Mouse (Mus musculus): Measurements from ENCODE around the gene Zkscan14.
"Not testable (repeated sequence)": the region's sequence is repeated elsewhere in the genome, so short reads cannot be mapped to it uniquely, and the experiment has no call there.

The Zkscan14 gene

DNA sequence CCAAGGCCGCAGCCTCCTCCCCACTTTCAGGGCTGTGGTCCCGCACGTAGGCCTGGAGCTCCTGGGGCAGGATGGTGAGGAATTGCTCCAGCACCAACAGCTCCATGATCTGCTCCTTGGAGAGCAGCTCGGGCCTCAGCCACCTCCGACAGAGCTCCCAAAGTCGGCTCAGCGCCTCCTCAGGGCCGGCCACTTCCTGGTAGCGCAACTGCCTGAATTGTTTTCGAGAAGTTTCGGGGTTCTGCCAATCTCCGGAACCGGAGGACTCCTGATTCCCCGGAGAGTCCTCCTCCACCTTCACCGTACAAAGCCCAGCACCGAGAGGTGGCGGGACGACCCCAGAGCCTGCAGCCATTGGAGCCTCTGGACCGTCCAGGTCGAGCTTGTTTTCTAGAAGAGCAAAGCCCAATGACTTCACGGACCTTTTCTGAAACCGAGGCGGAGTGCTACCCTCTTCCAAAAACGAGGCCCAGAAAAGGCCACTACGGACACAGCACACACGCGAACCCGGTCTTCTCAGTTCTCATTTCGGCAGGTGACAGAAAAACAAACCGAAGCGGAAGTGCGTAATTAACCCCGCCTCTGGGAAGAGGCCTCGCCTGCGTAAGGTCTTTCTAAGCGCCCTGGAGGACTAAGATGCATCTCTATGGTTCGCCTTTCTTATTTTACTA is at the start of gene Zkscan14:
Gene Zkscan14 (minus strand): TSS at position 548 of the 671 bp plus-strand sequence.
- DNase-seq (ENCODE audit: extremely low read depth, insufficient read length, low spot score), result peak; percentile 54

DNA sequence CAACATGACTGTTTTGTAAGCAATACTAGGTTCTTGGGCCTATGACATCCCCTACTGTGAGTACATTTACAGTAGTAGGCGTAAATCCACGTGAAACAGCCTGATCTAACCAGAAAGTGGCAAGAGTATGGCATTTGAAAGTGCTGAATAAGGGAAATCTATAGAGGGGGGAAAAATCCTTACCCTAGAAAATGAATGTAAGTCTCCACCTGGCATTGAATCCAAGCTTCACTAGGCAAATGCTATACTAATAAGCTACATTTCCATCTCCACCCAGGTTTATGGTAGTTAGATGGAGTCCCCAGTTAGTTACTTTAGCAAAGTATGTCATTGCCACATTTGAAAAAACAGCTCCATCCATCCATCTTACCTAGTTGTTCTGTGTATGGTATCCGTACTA is 47.9 kb upstream of the Zkscan14 start:
- no peak for DNase-seq (ENCODE audit: extremely low read depth, insufficient read length, low spot score)

DNA sequence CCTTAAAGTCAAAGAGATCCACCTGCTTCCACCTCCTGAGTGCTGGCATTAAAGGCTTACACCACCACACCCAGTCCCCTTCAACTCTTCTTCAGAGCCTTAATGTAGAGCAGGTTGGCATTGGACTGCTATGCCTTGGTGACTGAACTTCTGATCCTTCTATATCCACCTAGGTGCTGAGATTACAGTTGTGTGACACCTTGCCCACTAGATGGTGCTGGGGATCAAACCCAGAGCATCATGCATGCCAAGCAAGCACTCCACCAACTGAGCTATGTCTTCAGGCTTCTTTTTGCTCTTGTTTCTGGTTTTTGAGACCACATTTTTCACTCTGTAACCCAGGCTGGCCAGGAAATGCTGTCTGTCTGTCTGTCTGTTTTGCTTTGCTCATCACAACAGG is 33.0 kb upstream of the Zkscan14 start:
- DNase-seq (ENCODE audit: extremely low read depth, insufficient read length, low spot score), result no peak

DNA sequence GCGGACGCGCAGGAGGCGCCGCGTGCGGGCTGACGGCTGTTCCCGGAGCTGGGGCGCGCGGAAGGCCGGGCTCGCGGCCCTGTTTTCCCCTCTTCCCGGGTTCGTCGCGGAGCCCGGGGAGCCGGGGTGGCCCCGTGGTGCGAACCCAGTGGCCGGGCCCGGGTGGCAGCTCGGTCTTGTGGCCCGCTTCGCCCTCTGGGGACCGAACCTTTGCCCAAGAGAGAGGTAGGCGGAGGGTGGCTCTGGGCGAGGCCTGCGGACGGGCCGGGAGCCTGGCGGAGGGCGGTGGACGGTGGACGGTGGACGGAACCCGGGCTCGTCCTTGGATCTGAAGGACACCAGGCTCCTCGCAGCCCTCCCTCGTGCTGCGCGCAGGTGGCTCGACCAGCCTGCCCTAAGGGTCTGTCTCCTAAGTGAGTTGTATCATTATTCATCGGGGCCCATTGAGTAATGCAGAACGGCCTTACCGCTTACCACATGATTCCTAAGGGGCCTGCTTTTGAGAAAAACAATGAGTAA is 30.3 kb upstream of the Zkscan14 start:
- DNase-seq (ENCODE audit: extremely low read depth, insufficient read length, low spot score), result no peak

DNA sequence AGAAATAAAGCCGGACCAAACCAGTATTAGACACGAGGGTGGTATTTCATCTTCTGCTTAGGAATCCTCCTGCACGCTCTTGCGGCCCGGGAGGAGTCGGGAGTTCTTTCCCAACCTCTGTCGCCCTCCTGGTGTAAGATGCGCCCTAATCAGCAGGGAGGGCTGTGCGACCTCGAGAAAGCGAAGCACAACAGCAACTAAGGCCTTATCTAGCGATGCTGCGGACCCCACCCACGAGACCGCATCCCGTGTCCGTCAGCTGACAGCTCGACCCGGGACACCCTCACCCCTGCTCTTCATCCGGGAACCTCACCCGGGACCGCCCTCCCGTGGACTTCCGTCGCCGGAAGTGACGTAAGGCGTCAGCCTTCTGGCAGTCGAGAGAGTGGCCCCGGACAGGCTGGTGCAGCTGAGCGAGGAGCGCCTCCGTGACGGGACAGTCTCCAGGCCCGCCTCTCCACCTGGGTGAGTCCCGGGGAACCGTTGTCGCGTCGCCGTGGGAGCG is 29.8 kb upstream of the Zkscan14 start, which contains the start of gene Zfp655:
Gene Zfp655 (plus strand): TSS at position 349 of the 505 bp plus-strand sequence.
- DNase-seq (ENCODE audit: extremely low read depth, insufficient read length, low spot score), result peak; percentile 97

DNA sequence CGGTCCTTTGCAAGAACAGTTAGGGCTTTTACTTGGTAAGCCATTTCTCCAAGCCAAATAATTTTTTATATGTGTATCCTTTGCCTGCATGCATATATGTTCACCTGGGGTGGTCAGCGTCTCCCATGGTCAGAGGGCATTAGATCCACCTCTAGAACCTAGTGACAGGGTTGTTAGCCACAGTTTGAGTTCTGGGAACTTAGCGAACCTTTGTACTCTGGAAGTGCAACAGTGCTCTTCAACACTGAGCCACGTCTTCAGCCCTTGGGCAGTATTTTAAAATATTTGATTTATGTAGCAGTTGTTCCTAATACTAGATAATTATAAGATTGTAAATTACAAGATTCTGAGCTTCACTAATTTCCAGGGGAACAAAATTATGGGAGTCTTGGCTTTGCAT is 29.0 kb upstream of the Zkscan14 start:
- no peak for DNase-seq (ENCODE audit: extremely low read depth, insufficient read length, low spot score)

DNA sequence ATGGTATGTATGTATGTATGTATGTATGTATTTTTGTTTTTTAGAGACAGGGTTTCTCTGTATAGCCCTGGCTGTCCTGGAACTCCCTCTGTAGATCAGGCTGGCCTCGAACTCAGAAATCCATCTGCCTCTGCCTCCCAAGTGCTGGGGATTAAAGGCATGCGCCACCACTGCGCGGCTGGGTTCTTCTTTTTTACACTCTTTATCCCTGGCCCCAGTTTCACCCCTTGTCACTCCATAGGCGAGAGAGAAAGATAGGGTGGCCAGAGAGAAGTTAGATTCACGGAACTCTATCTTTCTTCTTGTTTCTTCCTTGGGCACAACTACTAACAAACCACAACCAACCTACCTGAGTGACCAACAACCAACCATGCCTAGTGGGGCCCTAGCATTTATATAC is 27.6 kb upstream of the Zkscan14 start:
- not testable (repeated sequence) for DNase-seq (ENCODE audit: extremely low read depth, insufficient read length, low spot score)

DNA sequence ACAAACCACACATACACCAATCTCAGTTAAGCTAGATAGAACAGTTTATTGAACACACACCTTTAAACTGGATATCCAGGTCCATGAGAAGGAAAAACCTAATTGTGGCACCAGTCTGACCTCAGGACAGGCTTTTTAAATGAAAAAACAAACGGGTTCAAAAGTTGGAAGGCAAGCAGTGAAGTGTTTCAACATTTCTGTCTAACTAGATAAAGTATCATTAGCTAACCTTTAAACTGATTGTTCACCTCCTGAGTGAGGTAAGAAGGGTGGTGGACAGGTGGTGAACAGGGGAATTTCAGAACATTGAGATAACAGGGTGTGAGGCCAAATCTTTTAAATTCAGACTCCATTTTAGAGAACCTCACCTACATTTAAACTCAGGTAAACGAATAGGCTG is 24.8 kb upstream of the Zkscan14 start:
- no peak for DNase-seq (ENCODE audit: extremely low read depth, insufficient read length, low spot score)

DNA sequence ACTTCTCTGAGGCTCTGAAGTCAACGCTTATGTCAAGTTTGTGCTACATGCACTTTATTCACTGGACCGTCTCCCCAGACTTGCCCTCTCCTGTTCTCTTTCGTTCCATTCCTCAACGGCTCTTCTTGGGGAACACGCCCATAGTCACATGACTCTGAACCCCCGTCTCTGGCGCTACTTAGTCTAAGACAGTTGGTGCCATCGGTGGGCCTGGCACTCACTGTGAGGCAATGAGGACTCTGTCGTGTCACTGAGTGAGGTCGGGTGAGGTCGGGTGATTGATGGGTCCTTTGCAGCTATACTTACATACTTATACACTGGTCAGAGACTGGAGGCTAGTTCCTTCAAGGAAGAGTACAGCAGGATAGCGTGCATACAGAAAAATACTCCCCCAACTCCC is 21.7 kb upstream of the Zkscan14 start:
- no peak for DNase-seq (ENCODE audit: extremely low read depth, insufficient read length, low spot score)

DNA sequence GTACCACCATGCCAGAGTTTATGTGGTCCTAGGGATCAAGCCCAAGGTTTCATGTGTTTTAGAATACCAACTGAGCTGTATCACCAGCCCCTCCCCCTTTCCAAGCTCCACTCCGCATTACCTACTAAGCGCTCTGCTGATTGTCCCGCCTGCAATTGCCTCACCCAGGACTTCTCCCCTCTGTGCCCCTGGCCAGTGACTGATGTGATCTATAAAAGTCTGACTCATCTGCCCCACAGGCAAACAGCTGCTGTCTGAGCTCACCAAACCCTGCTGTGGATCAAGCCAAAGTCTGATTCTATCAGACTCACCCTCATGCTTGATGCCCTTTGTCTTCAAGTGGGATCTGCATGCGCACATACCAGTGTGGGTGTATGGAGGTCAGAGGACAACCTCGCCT is 21.2 kb upstream of the Zkscan14 start:
- DNase-seq (ENCODE audit: extremely low read depth, insufficient read length, low spot score), result no peak

DNA sequence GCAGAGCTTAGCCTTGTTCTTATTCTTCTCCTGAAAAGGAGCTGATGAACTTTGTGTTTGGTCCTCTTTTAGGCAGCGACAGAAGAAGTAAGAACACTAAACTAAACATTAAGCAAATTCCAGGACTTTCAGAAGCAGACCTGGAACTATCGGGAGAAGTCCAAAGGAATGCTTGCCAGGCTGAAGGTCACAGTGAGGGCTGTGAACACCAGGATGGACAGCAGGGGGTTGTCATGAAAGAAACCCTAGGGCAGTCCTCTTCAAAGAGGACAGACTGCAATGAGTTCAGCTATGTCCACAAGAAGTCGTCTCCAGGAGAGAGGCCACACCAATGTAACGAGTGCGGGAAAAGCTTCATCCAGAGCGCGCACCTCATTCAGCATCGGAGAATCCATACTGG is 18.3 kb upstream of the Zkscan14 start:
- DNase-seq (ENCODE audit: extremely low read depth, insufficient read length, low spot score), result no peak

DNA sequence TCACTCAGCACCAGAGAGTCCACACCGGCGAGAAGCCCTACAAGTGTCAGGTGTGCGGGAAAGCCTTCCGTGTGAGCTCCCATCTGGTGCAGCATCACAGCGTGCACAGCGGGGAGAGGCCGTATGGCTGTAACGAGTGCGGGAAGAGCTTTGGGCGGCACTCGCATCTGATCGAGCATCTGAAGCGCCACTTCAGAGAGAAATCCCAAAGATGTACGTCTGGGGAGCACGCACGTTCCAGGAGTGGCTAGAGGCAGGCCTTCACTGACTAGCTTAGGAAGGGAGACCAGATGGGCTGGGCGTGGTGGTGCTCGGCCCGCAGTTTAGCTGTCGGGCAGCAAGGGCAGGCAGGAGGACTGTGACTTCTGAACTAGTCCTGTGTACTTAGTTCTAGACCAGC is 17.0 kb upstream of the Zkscan14 start:
- DNase-seq (ENCODE audit: extremely low read depth, insufficient read length, low spot score), result no peak

DNA sequence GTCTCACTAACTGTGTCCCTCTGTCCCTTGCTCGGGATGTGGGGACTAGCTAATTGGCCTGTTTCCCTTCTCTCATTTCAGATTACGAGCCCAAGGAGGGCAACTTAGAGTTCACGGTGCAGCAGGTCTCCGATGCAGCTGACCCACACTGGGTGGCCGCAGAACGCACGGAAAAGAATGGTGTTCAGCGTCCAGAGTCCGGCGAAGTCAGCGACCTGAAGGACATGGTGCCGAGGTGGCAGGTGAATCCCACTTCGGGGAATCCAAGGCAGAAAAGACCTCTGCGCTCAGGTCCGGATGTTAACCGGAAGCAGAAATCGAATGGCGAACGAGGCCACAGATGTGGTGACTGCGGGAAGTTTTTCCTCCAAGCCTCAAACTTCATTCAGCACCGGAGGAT is 16.5 kb upstream of the Zkscan14 start:
- no peak for DNase-seq (ENCODE audit: extremely low read depth, insufficient read length, low spot score)

DNA sequence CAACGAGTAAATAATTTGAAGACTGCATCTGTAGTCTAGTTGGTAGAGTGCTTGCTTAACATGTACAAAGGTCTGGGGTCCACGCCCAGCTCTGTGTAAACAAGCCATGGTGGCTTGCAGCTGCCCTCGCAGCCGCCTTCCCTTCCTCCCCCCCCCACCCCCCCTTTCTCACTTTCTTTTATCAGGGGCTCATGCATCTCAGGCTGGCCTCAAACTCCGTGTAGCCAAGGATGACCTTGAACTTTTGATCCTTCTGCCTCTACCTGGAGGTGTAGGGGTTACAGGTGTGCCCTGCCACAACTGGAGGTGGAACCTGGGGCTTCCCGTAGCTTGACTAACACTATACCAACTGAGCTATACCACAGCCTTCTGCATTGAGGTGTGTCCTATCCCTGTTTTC is 16.1 kb upstream of the Zkscan14 start:
- no peak for DNase-seq (ENCODE audit: extremely low read depth, insufficient read length, low spot score)

DNA sequence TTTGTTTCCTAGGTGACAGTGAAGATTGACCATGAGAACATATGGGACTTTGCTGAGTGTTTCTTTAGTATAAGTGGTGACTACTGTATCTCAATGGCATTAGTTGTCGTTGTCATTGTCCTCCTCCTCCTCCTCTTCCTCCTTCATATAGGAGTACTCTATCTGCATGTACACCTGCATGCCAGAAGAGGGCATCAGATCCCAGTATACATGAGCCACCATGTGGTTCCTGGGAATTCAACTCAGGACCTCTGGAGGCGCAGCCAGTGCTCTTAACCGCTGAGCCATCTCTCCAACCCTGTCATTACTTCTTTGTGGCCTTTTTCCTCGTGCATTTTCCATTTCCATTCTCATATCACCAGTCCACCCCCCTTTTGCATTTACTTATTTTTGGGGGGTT is 13.0 kb upstream of the Zkscan14 start:
- DNase-seq (ENCODE audit: extremely low read depth, insufficient read length, low spot score), result no peak

DNA sequence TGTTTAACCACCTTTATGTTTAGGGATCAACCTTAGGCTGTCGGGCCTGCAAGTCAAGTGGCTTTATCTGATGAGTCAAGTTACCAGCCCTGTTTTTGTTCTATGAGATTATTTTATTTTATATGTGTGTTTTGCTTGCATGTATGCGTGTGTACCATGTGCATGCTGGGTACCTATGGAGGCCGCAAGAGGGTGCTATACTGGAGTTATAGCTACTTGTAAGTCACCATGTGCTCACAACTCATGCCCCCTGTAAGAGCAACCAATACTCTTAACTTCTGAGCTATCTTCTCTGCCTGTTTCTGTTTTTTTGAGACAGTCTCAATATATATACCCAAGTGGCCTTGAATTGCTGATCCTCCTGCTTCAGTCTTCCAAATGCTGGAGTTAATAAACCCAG is 11.8 kb upstream of the Zkscan14 start:
- DNase-seq (ENCODE audit: extremely low read depth, insufficient read length, low spot score), result no peak

DNA sequence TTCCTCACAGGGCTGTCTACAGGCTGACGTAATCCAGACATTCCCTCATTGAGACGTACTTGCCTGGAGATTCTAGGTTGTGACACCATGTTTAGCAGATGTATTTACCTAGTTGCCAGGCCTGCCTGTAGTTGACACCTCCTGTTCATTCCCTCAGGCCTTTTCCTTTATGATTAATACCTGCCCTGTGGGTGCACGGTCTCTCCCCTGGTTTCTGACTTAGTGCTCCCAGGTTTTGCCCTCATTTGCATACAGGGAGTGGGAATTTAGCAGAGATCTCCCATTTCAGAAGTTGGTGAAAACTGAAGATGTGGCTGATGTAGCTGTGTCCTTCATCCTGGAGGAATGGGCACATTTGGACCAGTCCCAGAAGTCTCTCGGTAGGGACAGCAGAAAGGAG is 10.5 kb upstream of the Zkscan14 start:
- DNase-seq (ENCODE audit: extremely low read depth, insufficient read length, low spot score), result no peak

DNA sequence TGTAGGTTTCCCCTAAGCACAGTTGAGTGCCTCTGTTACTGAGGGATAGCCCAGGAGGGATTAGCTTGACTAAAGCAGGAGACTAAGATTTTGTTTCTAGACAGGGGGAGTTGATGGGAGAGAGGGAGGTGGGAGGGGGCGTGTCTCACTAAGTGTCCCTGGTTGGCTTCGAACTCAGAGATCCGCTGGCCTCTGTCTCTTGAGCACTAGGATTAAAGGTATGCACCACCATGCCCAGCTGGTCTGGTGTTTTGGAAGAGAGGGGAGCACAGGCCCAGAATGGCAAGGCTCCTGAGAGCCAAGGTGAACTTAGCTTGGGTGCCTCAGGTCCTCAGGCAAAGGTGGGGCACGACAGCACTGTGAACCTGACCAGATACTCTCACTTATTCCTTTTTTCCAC is 9.7 kb upstream of the Zkscan14 start:
- no peak for DNase-seq (ENCODE audit: extremely low read depth, insufficient read length, low spot score)

DNA sequence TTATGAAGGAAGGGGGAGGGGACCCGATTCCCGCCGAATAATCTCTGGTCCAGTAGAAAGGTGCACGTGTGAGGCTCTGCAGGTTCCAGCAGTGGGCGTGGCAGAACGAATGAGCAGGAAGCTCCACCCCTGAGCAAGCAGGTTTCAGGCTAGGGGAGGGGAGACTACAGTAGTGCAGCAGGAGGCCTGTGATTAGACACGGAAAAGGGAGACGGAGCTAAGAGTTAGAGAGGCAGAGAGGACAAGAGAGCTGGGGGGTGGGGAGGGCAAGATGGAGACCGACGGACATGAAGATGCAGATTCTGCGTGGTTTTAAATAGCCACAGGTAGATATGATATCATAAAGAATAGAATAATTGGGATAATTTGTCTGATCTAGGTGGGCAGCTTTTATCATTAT is 6.7 kb upstream of the Zkscan14 start:
- DNase-seq (ENCODE audit: extremely low read depth, insufficient read length, low spot score), result not testable (repeated sequence)

DNA sequence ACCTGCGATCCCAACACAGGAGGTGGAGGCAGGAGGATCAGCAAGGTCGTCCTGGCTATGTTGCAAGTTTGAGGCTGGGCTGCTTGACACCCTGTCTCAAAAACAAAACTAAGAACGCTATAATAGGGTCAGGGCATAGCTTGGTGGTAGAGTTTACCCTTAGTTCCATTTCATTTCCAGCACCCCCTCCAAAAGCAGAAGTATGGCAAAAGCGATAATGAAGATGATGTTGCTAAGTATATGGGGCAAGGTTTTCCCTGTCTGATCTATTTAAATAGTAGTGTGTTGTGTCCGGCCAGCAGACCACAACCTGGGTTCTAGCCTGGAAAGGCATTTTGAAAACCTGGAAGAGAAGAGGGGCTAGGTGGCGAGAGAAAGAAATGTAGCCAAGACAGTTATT is 6.3 kb upstream of the Zkscan14 start:
- DNase-seq (ENCODE audit: extremely low read depth, insufficient read length, low spot score), result no peak

DNA sequence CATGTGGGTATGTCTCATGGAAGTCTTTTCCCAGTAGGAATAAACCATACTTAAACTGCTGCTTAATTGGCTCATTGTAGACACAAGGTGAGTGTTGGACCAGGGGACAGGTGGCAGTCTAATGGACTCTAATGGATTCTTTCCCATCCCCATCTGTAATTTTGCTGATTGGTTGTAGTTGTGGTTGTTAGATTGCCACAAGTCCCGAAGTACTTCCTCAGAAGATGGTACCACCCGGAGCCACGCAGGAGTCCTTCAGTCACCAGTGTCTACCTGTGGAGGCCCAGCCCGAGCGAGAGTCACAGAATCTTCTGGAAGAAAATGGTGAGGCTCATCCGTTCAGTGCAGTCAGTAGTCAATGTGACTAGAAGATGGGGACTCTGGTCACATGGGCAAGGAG is 5.7 kb upstream of the Zkscan14 start:
- no peak for DNase-seq (ENCODE audit: extremely low read depth, insufficient read length, low spot score)

DNA sequence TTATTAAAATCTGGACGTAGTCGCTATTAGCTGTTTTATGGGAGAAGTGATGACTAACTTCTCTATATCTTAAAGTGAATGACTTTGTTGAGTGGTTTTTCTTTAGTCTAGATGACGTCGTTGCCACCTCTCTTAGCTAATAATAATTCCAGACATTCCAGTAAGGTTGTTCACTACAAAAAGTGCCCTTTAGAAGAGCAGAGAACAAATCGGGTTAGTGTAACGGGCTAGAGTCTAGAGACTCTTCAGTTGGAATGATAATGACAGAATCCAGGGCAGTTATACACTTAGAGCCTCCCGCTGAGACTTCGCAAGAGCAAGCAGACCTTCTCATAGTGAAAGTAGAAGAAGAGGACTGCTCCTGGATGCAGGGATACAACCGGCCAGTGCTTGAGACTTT is 3.4 kb upstream of the Zkscan14 start:
- DNase-seq (ENCODE audit: extremely low read depth, insufficient read length, low spot score), result peak; percentile 51
